Mouse (Mus musculus): ENCODE measurements around the gene Anks1b.

DNA sequence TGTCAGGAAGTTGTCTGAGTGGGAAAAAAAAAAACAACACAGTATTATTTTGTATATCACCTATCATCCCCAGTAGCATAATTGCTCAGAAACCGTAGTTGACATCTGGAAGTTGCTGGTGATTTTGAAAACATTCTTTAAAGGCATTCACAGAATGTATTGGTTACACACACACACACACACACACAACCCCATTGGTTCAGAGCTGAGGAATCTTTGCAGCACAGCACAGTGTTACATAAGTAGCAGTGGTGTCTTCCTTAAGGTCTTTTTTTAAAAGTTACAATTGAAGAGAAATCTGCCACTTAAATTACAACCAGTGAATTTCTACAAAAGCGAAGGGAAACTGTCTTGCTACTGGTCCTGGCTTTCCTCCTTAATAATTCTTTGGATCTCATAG lies 969.1 kb downstream of the Anks1b start:
- TF ChIP-seq POLR2A (IDR thresholded peaks at IDR 0.05; ENCODE audit: low read depth, low read length), result no peak
- no peak for TF ChIP-seq CTCF (IDR thresholded peaks at IDR 0.05; ENCODE audit: extremely low read depth, insufficient read length, insufficient replicate concordance, low read depth, low read length)

Data from small intestine, adult 2 months (tissue).